Mouse (Mus musculus) liver, postnatal 0 days (tissue): ENCODE measurements at regions not wholly inside any gene's neighbourhood (a gene's known extent, or its start where the extent isn't known, plus 50 kb on each side); places are given as distances from the start of the nearest gene placed in this dataset.

Experiments used
- CTCF ChIP-seq: sonication (generic); IDR thresholded peaks from 2 replicates; pipeline ENCODE4 v1.5.1; 2016; ENCODE audit warnings: antibody characterized with exemption, low read depth
- EP300 ChIP-seq: IDR thresholded peaks from 2 replicates; pipeline ENCODE4 v1.6.1; 2016; ENCODE audit warnings: antibody characterized with exemption, low read depth, mild to moderate bottlenecking

DNA sequence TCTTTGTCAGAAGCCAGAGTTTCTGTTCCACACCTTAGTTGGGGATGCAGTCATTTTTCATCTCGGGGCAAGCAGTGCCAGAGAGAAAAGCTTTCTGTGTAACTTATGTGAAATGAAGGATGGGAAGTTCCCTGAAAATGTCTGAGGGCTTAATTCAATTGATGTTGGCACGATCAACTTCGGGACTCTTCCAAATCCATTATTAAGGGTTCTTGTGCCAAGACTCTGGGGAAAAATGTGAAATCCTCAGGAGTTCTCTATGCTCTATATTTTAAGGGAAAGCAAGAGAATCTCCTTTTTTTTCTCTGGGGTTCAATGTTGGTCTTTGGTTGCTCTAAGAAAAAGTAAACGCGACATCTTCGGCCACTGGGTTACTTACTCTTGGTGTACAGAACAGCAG lies 100.9 kb upstream of the Nrip1 start:
- TF ChIP-seq CTCF = no peak
- TF ChIP-seq EP300 = no peak
